Mouse (Mus musculus) G1E-ER4 (cell line): ENCODE results near the gene Rph3a. TPM values are rescaled to one million over a fixed set of nuclear protein-coding genes. Genes with fewer than 3 reads are reported as not detected.

ENCODE experiments used
- GATA1 ChIP-seq: IDR thresholded peaks from one replicate; pipeline ENCODE4 v1.8.0; 2012; ENCODE audit warnings: low read length, inconsistent platforms
- polyA plus RNA-seq: library from polyadenylated mRNA; stranded (reverse); fragments of >175 nt; gene quantifications from 2 replicates; pipeline ENCODE4 v1.2.3, GENCODE M21; 2012

Gene Rph3a
- polyA plus RNA-seq, 1 experiment: not detected

- TF ChIP-seq GATA1: no peak
Measured at GRCm38 (mm10) chr5:120892243-120892660, 117.6 kb downstream of the Rph3a start.

- no peak for TF ChIP-seq GATA1
Measured at GRCm38 (mm10) chr5:120890991-120891390, 118.9 kb downstream of the Rph3a start.

Other genes starting within 250 kb of the Rph3a start
- gene Oas3, start 232.4 kb downstream of the Rph3a start, polyA plus RNA-seq: 0.12 and 0.22 TPM in 2 replicates
- not detected in 2 replicates for gene Oas1e, start 214.6 kb downstream of the Rph3a start, polyA plus RNA-seq
- gene Oas1c, start 197.6 kb downstream of the Rph3a start, polyA plus RNA-seq: 0.09 and 0.18 TPM in 2 replicates
- not detected in 2 replicates for gene Oas1f, start 162.7 kb downstream of the Rph3a start, polyA plus RNA-seq
- gene Oas1h, start 148.7 kb downstream of the Rph3a start, polyA plus RNA-seq: not detected in 2 replicates
- gene Oas1g, start 122.5 kb downstream of the Rph3a start, polyA plus RNA-seq: not detected in 2 replicates
- gene Oas1a, start 102.6 kb downstream of the Rph3a start, polyA plus RNA-seq: 0.25 and 0.28 TPM in 2 replicates
- gene Oas1d, start 95.6 kb downstream of the Rph3a start, polyA plus RNA-seq: not detected in 2 replicates
- gene Ptpn11, start 181.3 kb upstream of the Rph3a start, polyA plus RNA-seq: 29.3 and 31.0 TPM in 2 replicates
- gene Rpl6, start 194.4 kb upstream of the Rph3a start, polyA plus RNA-seq: 121 and 756 TPM in 2 replicates
- gene Hectd4, start 210.1 kb upstream of the Rph3a start, polyA plus RNA-seq: 15.6 and 19.3 TPM in 2 replicates